Mouse (Mus musculus): ENCODE data around the gene Nrgn. TPM values are rescaled to one million over a fixed set of nuclear protein-coding genes. Genes with fewer than 3 reads are reported as not detected.
A peak's percentile ranks its signal among the peaks of the same experiment; 100 is the strongest.

Gene Nrgn
- total RNA-seq, 2 experiments from 2014 or later = 1,507 to 1,630 TPM

DNA sequence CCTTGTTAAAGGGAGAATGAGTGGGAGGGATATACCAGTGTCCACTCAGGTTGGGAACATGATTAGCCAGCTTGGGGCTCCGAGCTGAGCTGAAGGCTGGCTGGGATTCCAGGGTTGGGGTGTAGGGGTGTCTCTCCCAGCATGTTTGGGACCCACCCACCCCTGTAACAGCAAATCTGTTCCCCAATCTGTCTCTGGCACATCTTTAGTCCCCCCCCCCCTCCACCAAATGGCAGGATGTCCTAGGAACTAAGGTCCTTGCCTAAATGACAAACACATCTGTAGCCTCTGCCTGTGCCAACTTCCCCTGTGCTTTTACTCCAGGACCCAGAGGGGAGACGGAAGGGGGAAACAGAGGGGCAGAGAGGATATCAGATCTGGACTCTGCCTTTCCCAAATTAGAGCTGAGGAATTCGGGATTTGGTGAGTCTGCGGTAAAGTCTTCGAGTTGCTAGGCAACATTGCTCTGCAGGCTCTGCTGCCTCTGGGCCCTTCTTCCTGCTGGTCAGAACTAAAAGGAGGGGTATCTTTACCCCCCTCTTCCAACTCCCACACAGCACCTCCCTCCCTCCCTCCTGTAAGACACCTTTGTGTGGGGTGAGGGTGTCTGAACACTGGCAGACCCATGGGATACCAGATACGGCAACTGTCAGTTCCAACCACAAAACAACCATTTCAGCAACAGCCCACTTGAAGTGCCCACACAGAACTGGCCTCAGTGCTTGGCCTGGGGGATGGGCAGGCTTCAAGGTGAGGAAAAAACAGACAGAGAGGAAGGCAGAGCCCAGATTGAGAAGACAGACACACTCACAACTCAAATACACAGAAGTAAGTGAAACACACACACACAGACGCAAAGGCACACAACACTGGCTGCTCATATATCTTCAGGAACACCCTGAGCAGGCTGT lies 2.4 kb upstream of the Nrgn start, which contains the start of gene Siae:
Gene Siae (plus strand): TSS at position 861 of the 911 bp plus-strand sequence.
- DNase-seq = peak in 1 of 2 experiments; percentile 59

DNA sequence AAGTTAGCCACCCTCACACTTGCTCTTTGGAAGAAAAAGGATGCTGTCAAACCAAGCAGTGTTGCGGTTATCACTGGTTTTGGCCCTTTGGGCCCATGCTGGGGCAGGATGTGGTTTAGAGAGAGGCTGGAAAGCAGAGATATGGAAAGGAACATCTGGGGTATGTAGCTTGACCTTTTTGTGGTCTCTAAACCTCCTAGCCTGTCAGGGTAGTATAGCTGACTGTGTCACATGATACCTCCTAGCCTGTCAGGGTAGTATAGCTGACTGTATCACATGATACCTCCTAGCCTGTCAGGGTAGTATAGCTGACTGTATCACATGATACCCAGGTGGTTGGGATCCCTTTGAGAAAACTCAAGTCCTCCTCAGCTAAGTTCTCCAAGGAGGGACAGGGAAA lies 1.6 kb upstream of the Nrgn start:
- DNase-seq = no peak

GRCm38 (mm10) chr9:37551751-37552531 lies 763 bp downstream of the Nrgn start:
- peak in 1 of 2 experiments; percentile 49 for DNase-seq

- DNase-seq = no peak
These were observed 2.3 kb downstream of the Nrgn start for GRCm38 (mm10) chr9:37550435-37550834.

- DNase-seq = no peak
These were observed 5.8 kb downstream of the Nrgn start for GRCm38 (mm10) chr9:37546889-37547288.

GRCm38 (mm10) chr9:37545847-37546452 lies 6.8 kb downstream of the Nrgn start:
- DNase-seq = peak in 1 of 2 experiments; percentile 23

- peak in 1 of 2 experiments; percentile 31 for DNase-seq
These were observed 7.5 kb downstream of the Nrgn start for GRCm38 (mm10) chr9:37545166-37545610.

DNA sequence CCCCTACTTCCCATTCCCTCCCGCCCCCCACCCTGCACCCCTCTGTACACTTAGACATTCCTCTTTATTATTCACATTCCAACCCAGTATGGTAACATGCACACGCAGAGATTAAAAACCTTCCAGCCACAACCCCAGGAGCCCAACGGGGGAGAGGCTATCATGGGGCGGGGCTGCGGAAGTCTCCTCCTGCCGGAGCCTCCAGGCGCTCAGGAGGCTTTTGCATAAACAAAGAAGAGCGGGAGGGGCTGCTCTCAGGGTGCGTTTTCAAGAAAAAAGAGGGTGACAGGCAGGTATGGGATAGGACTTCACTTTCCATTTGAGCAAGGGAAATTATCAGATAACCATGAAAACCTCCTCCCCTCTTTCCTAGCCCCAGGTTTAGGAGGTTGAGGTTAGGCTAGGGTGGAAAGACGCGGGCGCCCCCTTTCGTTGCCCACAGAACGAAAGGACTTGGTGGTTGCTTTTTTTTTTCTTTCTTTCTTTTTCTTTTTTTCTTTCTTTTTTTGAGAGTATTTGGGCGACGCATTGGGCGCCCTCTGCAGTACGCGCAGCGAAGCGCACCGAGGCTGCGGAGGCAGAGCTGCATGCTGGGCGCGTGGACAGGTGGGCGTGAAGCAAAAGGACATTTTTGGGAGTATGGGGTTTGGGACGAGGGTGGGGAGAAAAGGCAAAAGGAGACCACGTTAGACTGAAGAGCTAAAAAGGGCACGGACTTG lies 8.1 kb downstream of the Nrgn start:
- peak; percentile 71 to 73 for DNase-seq

DNA sequence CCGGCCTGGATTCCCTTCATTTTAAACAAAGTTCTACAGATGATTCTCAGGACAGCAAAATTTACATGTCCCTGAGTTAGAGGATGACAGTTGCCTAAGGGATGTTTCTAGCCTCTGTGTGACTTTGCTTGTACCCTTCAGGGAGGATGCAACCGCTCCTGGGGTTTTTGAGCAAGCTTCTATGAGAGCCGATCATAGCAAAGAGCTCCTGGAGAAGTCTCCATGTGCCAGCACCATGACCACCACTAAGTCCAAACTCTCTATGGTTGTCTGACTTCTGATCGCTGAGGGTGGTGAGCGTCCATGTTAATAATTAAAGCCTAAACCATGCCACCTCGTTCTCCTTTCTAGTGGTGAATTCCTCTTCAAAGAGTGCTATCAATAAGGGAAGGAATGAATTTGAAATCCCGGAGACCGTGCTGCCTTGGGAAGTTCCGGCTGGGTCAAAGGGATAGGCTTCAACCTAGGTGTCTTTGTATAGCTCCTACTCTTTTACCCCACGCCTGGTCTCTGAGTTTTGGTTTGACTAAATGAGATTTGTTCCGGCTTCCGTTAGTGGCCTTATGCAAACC lies 8.7 kb downstream of the Nrgn start:
- no peak for DNase-seq

DNA sequence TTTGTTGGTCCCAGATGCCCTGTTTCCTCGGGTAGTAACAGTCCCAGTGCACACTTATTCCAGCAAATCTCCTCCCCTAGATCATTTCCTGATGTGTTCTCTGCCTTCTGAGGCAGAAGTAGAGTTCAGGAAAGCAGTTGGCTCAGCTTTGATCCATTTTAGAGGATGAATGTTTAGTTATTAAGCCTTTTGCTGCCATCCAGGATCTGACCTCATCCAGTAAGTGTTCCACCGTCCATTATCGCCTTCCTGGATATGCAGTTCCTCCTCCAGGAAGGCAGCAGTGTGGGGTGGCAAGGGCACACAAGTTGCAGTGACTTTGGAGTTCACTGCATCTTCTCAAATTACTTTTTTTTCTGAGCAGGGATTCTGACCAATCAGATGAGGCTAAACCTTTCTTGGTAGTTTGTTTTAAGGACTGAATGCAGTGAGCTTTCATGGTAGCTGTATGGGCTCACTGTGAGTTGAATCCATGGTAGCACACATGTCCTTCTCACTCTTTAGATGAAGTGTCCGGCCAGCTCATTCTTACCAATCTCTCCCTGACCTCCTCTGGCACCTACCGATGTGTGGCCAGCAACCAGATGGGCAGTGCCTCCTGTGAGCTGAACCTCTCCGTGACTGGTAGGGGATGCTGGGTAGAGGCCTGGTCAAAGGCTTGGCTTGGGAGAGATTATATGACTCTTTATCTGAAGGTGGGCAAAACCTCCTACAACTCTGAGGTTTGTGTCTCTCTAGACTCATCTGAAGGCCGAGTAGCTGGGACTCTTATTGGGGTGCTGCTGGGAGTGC lies 10.7 kb downstream of the Nrgn start:
- DNase-seq = no peak

DNA sequence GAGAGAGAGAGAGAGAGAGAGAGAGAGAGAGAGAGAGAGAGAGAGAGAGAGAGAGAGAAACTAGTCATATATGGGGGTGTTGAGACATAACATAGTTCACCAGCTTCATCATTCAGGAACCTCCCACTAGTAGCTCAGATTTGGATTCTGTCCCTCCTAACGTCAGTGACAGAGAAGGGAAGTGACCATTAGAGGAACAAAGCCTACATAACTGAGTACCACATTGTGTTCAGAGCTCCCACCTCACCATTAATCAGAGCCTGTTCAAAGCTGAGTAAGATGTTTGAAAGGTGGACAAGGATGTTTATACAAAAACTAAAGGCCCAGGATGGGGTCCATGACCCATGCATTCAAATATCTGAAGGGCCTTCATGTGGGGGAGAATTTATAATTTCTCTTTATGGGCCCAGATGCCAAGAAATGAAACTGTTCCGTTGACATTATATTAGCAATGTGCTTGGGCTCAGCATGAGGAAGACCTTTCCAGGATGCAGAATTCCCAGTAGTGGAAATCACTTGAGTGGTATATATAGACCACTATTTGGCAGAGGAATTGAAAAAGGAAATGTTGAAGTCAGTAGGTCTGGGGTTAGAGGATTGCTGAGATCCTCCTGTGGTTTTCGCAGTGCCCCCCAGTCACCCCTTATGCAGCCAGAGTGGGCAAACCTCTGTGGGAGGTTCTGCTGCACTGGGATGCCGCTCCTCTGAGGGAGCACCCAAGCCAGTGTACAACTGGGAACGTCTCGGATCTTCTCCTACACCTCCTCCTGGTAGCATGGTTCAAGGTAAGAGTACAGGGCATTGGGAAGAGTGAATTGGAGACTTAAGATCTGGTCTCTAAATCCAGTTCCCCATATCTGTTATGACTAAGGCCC lies 11.8 kb downstream of the Nrgn start:
- no peak for DNase-seq

DNA sequence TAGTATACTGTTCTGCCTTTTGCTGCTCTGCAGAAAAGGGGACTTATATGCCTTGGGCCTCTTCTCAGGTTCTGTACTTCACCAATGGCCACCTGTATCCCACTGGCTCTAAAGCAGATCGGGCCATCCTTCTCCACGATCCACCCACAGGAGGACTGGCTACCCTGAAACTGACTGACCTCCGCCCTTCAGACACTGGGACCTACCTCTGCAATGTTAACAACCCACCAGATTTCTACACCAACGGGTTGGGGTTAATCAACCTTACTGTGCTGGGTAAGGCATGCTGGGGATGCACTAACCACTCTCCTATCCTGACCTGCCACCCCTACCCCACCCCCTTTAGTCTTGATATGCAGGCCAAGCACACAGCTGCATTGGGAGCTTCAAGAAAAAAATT lies 12.5 kb downstream of the Nrgn start:
- DNase-seq = no peak

- no peak for DNase-seq
These were observed 13.3 kb downstream of the Nrgn start, which contains the start of gene Vsig2 for GRCm38 (mm10) chr9:37539170-37540025. Gene Vsig2, plus strand, starts transcription at chr9:37539255.

GRCm38 (mm10) chr9:37537658-37538250 lies 14.9 kb downstream of the Nrgn start:
- DNase-seq = no peak

GRCm38 (mm10) chr9:37536851-37537250 lies 15.9 kb downstream of the Nrgn start:
- no peak for DNase-seq

GRCm38 (mm10) chr9:37530888-37531705 lies 21.6 kb downstream of the Nrgn start:
- peak in 1 of 2 experiments; percentile 30 for DNase-seq
